Mouse (Mus musculus): ENCODE measurements around the gene Edem3. TPM values are rescaled to one million over a fixed set of nuclear protein-coding genes. Genes with fewer than 3 reads are reported as not detected.

The Edem3 gene
- polyA plus RNA-seq, 1 experiment from 2014 or later: 13.2 TPM

DNA sequence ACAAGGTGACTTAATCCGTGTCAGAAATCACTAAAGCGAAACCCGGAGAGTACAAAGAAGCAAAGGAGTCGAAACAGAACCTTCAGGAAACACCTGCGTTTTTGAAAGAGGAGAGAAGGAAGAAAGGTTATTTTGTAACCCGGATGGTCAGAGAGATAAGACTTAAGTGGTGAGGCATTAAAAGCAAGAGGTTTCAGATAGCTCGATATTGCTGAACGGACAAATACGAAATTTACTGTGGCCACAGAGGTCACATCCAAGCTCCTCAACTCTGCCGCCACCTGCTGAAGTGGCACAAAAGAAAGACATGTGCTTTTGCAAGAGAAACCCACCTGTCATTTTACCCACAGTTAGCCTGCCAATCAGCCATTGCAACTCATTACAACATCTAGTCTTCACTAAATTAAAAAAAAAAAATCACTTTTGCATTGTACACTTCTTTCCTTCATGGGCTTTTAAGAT, 1.1 kb upstream of the Edem3 start:
- WGBS: 62% methylated on average over 10 of the region's 10 CpGs
- Histone ChIP-seq H3K4me3 (replicated peaks) (peak overlapping the region; percentile 61; the same call in 1 of the 2 replicates), H3K27me3 (replicated peaks) (no peaks in the 10 kb centered on the region), H3K4me2 (replicated peaks) (peak overlapping the region; percentile 46), H3K4me1 (replicated peaks) (peaks cover 5% of the 10 kb centered on the region), H3K36me3 (no peaks in the 10 kb centered on the region), H3K9ac (no peak overlapping the region), H3K27ac (no peak overlapping the region), H3K9me3 (no peaks in the 10 kb centered on the region)
- ATAC-seq: no peak

DNA sequence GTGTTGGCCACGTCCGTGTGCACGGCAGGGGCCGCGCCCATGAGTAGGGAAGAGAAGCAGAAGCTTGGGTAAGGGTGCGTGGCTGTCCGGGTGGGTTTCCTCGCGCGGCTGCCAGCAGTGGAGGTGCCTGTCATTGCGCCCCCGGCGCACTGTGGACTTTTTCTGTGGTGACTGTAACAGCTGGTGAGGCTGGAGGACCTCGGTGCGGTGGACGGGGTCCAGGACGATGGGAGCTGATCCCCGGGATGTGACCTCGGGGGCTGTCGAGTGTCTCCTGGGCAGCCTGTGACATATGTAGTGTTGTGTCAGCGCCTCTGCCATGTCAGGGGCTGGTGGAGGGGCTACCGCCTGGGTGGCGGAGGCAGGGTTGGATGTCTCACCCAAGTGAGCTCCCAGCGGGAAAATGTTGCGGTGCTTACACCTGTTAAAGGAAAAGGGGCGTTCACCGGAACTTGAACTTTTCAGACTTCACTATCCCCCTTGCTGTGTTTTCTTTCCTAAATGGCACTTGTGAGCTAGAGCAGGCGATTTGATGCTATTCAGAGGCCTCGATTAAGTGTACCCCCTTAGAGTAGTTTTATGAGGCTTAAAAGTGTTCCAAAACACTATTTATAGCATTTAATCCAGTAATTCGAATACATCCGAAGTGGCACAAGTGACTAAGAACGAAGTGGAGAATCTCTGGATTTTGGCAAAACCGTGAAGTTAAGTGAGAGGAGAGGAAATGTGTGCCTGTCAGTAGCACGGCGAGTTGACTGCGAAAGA, 671 bp downstream of the Edem3 start:
- H3K9ac ChIP-seq: peak overlapping the region; percentile 54
- no peaks in the 10 kb centered on the region for H3K27me3 ChIP-seq (replicated peaks)
- 6% methylated on average over 36 of the region's 36 CpGs for WGBS
- H3K9me3 ChIP-seq: no peaks in the 10 kb centered on the region
- H3K36me3 ChIP-seq: no peaks in the 10 kb centered on the region
- H3K4me3 ChIP-seq (replicated peaks): peak overlapping the region; percentile 61
- peak overlapping the region; percentile 24 for H3K27ac ChIP-seq
- peaks cover 5% of the 10 kb centered on the region for H3K4me1 ChIP-seq (replicated peaks)
- H3K4me2 ChIP-seq (replicated peaks): peak overlapping the region; percentile 83
- peak; percentile 21 for ATAC-seq

- Histone ChIP-seq H3K9ac (peak overlapping the region; percentile 54; the same call in 1 of the 2 replicates), H3K4me2 (replicated peaks) (peak overlapping the region; percentile 83), H3K9me3 (no peaks in the 10 kb centered on the region), H3K36me3 (no peaks in the 10 kb centered on the region), H3K27ac (no peak overlapping the region), H3K4me1 (replicated peaks) (peaks cover 5% of the 10 kb centered on the region), H3K27me3 (replicated peaks) (no peaks in the 10 kb centered on the region), H3K4me3 (replicated peaks) (peak overlapping the region; percentile 61)
- no peak for ATAC-seq
- WGBS: 37% methylated on average over 1 of the region's 1 CpGs
Measured at GRCm38 (mm10) chr1:151756425-151756728, 1.2 kb downstream of the Edem3 start.

GRCm38 (mm10) chr1:151758301-151758700, 3.1 kb downstream of the Edem3 start:
- no peaks in the 10 kb centered on the region for H3K36me3 ChIP-seq
- no peak overlapping the region for H3K4me2 ChIP-seq (replicated peaks)
- H3K9ac ChIP-seq: no peak overlapping the region
- H3K27me3 ChIP-seq (replicated peaks): no peaks in the 10 kb centered on the region
- no peak for ATAC-seq
- no peaks in the 10 kb centered on the region for H3K9me3 ChIP-seq
- WGBS: 87% methylated on average over 6 of the region's 6 CpGs
- no peak overlapping the region for H3K27ac ChIP-seq
- H3K4me1 ChIP-seq (replicated peaks): peaks cover 5% of the 10 kb centered on the region
- no peak overlapping the region for H3K4me3 ChIP-seq (replicated peaks)

- ATAC-seq: no peak
- H3K4me3 ChIP-seq (replicated peaks): no peak overlapping the region
- H3K27ac ChIP-seq: no peak overlapping the region
- 75% methylated on average over 2 of the region's 2 CpGs for WGBS
- no peaks in the 10 kb centered on the region for H3K27me3 ChIP-seq (replicated peaks)
- H3K4me1 ChIP-seq (replicated peaks): peaks cover 5% of the 10 kb centered on the region
- H3K4me2 ChIP-seq (replicated peaks): no peak overlapping the region
- H3K9ac ChIP-seq: no peak overlapping the region
- no peaks in the 10 kb centered on the region for H3K36me3 ChIP-seq
- no peaks in the 10 kb centered on the region for H3K9me3 ChIP-seq
Measured at GRCm38 (mm10) chr1:151758991-151759390, 3.8 kb downstream of the Edem3 start.

- Histone ChIP-seq H3K9me3 (no peaks in the 10 kb centered on the region), H3K27me3 (replicated peaks) (no peaks in the 10 kb centered on the region), H3K4me3 (replicated peaks) (no peak overlapping the region), H3K9ac (no peak overlapping the region), H3K4me1 (replicated peaks) (no peaks in the 10 kb centered on the region), H3K4me2 (replicated peaks) (no peak overlapping the region), H3K27ac (no peak overlapping the region), H3K36me3 (no peaks in the 10 kb centered on the region)
- 72% methylated on average over 3 of the region's 3 CpGs for WGBS
- no peak for ATAC-seq
Measured at GRCm38 (mm10) chr1:151764236-151764635, 9.1 kb downstream of the Edem3 start.

- Histone ChIP-seq H3K4me3 (replicated peaks) (no peak overlapping the region), H3K4me1 (replicated peaks) (no peaks in the 10 kb centered on the region), H3K9me3 (no peaks in the 10 kb centered on the region), H3K9ac (no peak overlapping the region), H3K27me3 (replicated peaks) (no peaks in the 10 kb centered on the region), H3K36me3 (no peaks in the 10 kb centered on the region), H3K4me2 (replicated peaks) (no peak overlapping the region), H3K27ac (no peak overlapping the region)
- no peak for ATAC-seq
- 78% methylated on average over 2 of the region's 2 CpGs for WGBS
Measured at GRCm38 (mm10) chr1:151766166-151766565, 11.0 kb downstream of the Edem3 start.

GRCm38 (mm10) chr1:151766976-151767654, 11.9 kb downstream of the Edem3 start:
- H3K4me3 ChIP-seq (replicated peaks): no peak overlapping the region
- H3K27ac ChIP-seq: no peak overlapping the region
- no peaks in the 10 kb centered on the region for H3K27me3 ChIP-seq (replicated peaks)
- no peaks in the 10 kb centered on the region for H3K4me1 ChIP-seq (replicated peaks)
- no peak overlapping the region for H3K9ac ChIP-seq
- H3K4me2 ChIP-seq (replicated peaks): no peak overlapping the region
- no peaks in the 10 kb centered on the region for H3K9me3 ChIP-seq
- 83% methylated on average over 3 of the region's 3 CpGs for WGBS
- no peaks in the 10 kb centered on the region for H3K36me3 ChIP-seq
- ATAC-seq: no peak

DNA sequence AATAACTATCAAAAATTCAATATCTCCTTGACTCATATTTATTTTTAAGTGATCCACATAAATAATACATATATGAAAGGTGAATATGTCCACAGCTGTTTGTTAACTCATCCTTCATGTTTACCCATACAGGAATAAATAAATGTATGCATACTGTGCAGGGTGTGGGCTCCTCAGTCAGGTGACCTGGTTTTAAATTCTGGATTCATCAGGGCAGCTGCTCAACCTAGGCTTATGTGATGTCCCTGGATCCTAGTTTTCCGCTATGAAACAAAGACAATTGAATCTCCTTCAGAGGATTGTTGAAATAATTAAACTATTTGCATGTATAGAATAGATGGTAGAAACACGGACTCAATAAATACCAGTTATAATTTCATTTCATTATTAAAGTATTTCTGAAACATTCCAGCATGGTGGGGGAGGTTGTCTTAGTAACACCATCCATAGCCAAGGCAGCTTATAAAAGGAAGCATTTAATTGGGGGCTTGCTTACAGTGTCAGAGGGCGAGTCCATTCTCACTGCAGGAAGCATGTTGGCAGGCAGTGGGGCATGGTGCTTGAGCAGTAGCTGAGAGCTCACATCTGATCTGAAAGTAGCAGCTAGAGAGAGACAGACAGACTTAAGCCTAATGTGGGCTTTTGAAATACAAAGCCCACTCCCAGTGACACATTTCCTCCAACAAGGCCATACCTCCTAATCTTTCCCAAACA, 14.2 kb downstream of the Edem3 start:
- Histone ChIP-seq H3K9me3 (no peaks in the 10 kb centered on the region), H3K27ac (no peak overlapping the region), H3K36me3 (no peaks in the 10 kb centered on the region), H3K4me2 (replicated peaks) (no peak overlapping the region), H3K4me3 (replicated peaks) (no peak overlapping the region), H3K27me3 (replicated peaks) (no peaks in the 10 kb centered on the region), H3K9ac (no peak overlapping the region), H3K4me1 (replicated peaks) (no peaks in the 10 kb centered on the region)
- 89% methylated on average over 3 of the region's 3 CpGs for WGBS
- no peak for ATAC-seq

- H3K27ac ChIP-seq: no peak overlapping the region
- no peak for ATAC-seq
- WGBS: 93% methylated on average over 2 of the region's 2 CpGs
Measured at GRCm38 (mm10) chr1:151777616-151778015, 22.4 kb downstream of the Edem3 start.

DNA sequence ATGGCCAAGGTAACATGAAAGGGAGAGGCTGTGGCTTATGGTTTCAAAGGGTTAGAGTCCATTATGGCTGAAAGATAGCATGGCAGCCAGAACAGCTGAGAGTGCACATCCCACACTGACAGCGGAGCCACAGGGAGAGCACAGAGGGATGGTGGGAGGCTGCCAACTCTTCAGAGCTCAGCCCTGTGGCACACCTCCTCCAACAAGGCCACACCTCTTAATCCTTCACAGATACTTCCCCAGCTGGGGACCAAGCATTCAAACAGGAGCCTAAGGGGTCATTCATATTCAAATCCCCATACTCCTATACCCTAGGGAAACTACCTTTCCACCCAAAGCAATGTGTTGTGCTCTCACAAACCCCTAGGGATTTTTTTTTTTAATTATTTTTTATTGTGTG, 23.4 kb downstream of the Edem3 start:
- H3K9me3 ChIP-seq: no peaks in the 10 kb centered on the region
- no peak overlapping the region for H3K4me2 ChIP-seq (replicated peaks)
- H3K27ac ChIP-seq: no peak overlapping the region
- H3K4me3 ChIP-seq (replicated peaks): no peak overlapping the region
- H3K9ac ChIP-seq: no peak overlapping the region
- H3K27me3 ChIP-seq (replicated peaks): no peaks in the 10 kb centered on the region
- no peak for ATAC-seq
- H3K4me1 ChIP-seq (replicated peaks): no peaks in the 10 kb centered on the region
- peaks cover 15% of the 10 kb centered on the region for H3K36me3 ChIP-seq
- WGBS: 85% methylated on average over 1 of the region's 1 CpGs

More at GRCm38 (mm10) chr1:151777616-151778015, 22.4 kb downstream of the Edem3 start:
- Histone ChIP-seq H3K9ac (no peak overlapping the region), H3K4me2 (replicated peaks) (no peak overlapping the region), H3K4me1 (replicated peaks) (no peaks in the 10 kb centered on the region), H3K9me3 (no peaks in the 10 kb centered on the region), H3K36me3 (peaks cover 15% of the 10 kb centered on the region), H3K4me3 (replicated peaks) (no peak overlapping the region), H3K27me3 (replicated peaks) (no peaks in the 10 kb centered on the region)

GRCm38 (mm10) chr1:151779306-151779705, 24.1 kb downstream of the Edem3 start:
- ATAC-seq: no peak
- WGBS: 98% methylated on average over 2 of the region's 2 CpGs
- Histone ChIP-seq H3K4me2 (replicated peaks) (no peak overlapping the region), H3K27ac (no peak overlapping the region), H3K9me3 (no peaks in the 10 kb centered on the region), H3K9ac (no peak overlapping the region), H3K4me3 (replicated peaks) (no peak overlapping the region), H3K27me3 (replicated peaks) (no peaks in the 10 kb centered on the region), H3K36me3 (peaks cover 15% of the 10 kb centered on the region), H3K4me1 (replicated peaks) (no peaks in the 10 kb centered on the region)

All from intestine, embryonic 15.5 days (tissue).